Mouse (Mus musculus) frontal cortex, postnatal 25 days (tissue): ENCODE data around the gene Tmprss12.
"Not testable (repeated sequence)": the region's sequence is repeated elsewhere in the genome, so short reads cannot be mapped to it uniquely, and the experiment has no call there.

Source experiments
- DNase-seq, 2 experiments: peaks; one replicate each; pipeline ENCODE4 v3.0.0; 2022; ENCODE audit warnings: low spot score in 2 of 2

Tmprss12 gene

GRCm38 (mm10) chr15:100280626-100281025 lies at the start of gene Tmprss12:
Gene Tmprss12, plus strand, starts transcription at chr15:100280837.
- no peak for DNase-seq

GRCm38 (mm10) chr15:100231616-100232525 lies 48.8 kb upstream of the Tmprss12 start:
- no peak for DNase-seq

- no peak for DNase-seq
Observed at GRCm38 (mm10) chr15:100235208-100235965, 45.2 kb upstream of the Tmprss12 start.

- no peak for DNase-seq
Observed at GRCm38 (mm10) chr15:100236952-100237351, 43.7 kb upstream of the Tmprss12 start.

GRCm38 (mm10) chr15:100241780-100242179 lies 38.9 kb upstream of the Tmprss12 start:
- DNase-seq = no peak

GRCm38 (mm10) chr15:100245951-100246350 lies 34.7 kb upstream of the Tmprss12 start:
- no peak for DNase-seq

- DNase-seq = no peak
Observed at GRCm38 (mm10) chr15:100247296-100247695, 33.3 kb upstream of the Tmprss12 start.

- no peak for DNase-seq
Observed at GRCm38 (mm10) chr15:100248665-100249433, 31.8 kb upstream of the Tmprss12 start.

GRCm38 (mm10) chr15:100251153-100251780 lies 29.4 kb upstream of the Tmprss12 start:
- no peak for DNase-seq

- no peak for DNase-seq
Observed at GRCm38 (mm10) chr15:100256386-100256785, 24.3 kb upstream of the Tmprss12 start.

GRCm38 (mm10) chr15:100257305-100257704 lies 23.3 kb upstream of the Tmprss12 start:
- no peak for DNase-seq

- DNase-seq = no peak
Observed at GRCm38 (mm10) chr15:100258646-100259425, 21.8 kb upstream of the Tmprss12 start.

- not testable (repeated sequence) for DNase-seq
Observed at GRCm38 (mm10) chr15:100260351-100260750, 20.3 kb upstream of the Tmprss12 start.

- DNase-seq = peak in 1 of 2 experiments; percentile 8
Observed at GRCm38 (mm10) chr15:100263246-100263905, 17.3 kb upstream of the Tmprss12 start.

GRCm38 (mm10) chr15:100265586-100266325 lies 14.9 kb upstream of the Tmprss12 start:
- no peak for DNase-seq

- no peak for DNase-seq
Observed at GRCm38 (mm10) chr15:100268916-100269315, 11.7 kb upstream of the Tmprss12 start.

- no peak for DNase-seq
Observed at GRCm38 (mm10) chr15:100269776-100270175, 10.9 kb upstream of the Tmprss12 start.

- not testable (repeated sequence) for DNase-seq
Observed at GRCm38 (mm10) chr15:100270609-100271008, 10.0 kb upstream of the Tmprss12 start.

GRCm38 (mm10) chr15:100271411-100271810 lies 9.2 kb upstream of the Tmprss12 start:
- DNase-seq = no peak
